Mouse (Mus musculus) liver, embryonic 14.5 days (tissue): ENCODE results near the gene Fndc3a. TPM values are rescaled to one million over a fixed set of nuclear protein-coding genes. Genes with fewer than 3 reads are reported as not detected.

Experiments
- ATAC-seq: fragments of 200-750 bp; cut with Nextera tagmentation; 2 replicates; pipeline ENCODE4 v1.8.0; 2017; ENCODE audit warnings: moderate number of reproducible peaks, mild to moderate bottlenecking, moderate library complexity; ENCODE audit not compliant: insufficient read depth
- DNase-seq, 3 experiments: peaks; one replicate each; pipeline ENCODE4 v3.0.0-alpha.2; 2012 to 2013; ENCODE audit warnings: low read depth in 3 of 3, low spot score in 3 of 3
- H3K27ac ChIP-seq: fragments of 300-500 bp; sonication (generic); 2 replicates; pipeline ENCODE4 v1.5.1; 2014; ENCODE audit warnings: moderate library complexity, mild to moderate bottlenecking, control low read depth, inconsistent platforms
- H3K27me3 ChIP-seq: fragments of 300-500 bp; sonication (generic); 2 replicates; pipeline ENCODE4 v1.6.1; 2014; ENCODE audit warnings: mild to moderate bottlenecking, low read length, moderate library complexity; ENCODE audit not compliant: control insufficient read depth, insufficient read depth
- H3K36me3 ChIP-seq: fragments of 300-500 bp; sonication (generic); replicated peaks from 2 replicates; pipeline ENCODE4 v1.6.1; 2014; ENCODE audit warnings: low read depth; ENCODE audit not compliant: control insufficient read depth, insufficient read depth
- H3K4me1 ChIP-seq, 2 experiments: fragments of 200-500 bp in 1 of 2; fragments of 300-500 bp in 1 of 2; sonication (generic) in 1 of 2; replicated peaks; 2 replicates each; pipeline ENCODE4 v1.6.1; 2012 to 2014; ENCODE audit warnings: antibody characterized with exemption in 1 of 2, inconsistent platforms in 1 of 2, low read length in 1 of 2; ENCODE audit not compliant: control insufficient read depth in 2 of 2, insufficient read depth in 2 of 2
- H3K4me2 ChIP-seq: fragments of 300-500 bp; sonication (generic); 2 replicates; pipeline ENCODE4 v1.6.1; 2014; ENCODE audit warnings: low read depth, mild to moderate bottlenecking, control low read depth, moderate library complexity
- H3K4me3 ChIP-seq, 2 experiments: fragments of 200-500 bp in 1 of 2; fragments of 300-500 bp in 1 of 2; sonication (generic) in 1 of 2; 2 replicates each; pipeline ENCODE4 v1.5.1; 2012 to 2014; ENCODE audit warnings: low read depth in 2 of 2, low read length in 2 of 2, mild to moderate bottlenecking in 2 of 2, control low read depth in 1 of 2, inconsistent platforms in 1 of 2, moderate library complexity in 1 of 2; ENCODE audit not compliant: insufficient read depth in 1 of 2
- H3K9ac ChIP-seq: fragments of 300-500 bp; sonication (generic); replicated peaks from 2 replicates; pipeline ENCODE4 v1.6.1; 2014; ENCODE audit warnings: mild to moderate bottlenecking, control low read depth, moderate library complexity
- H3K9me3 ChIP-seq: fragments of 300-500 bp; sonication (generic); 2 replicates; pipeline ENCODE4 v1.6.1; 2016; ENCODE audit warnings: low read length, mixed read lengths; ENCODE audit not compliant: control insufficient read depth
- CTCF ChIP-seq: IDR thresholded peaks from 2 replicates; pipeline ENCODE4 v1.5.1; 2016; ENCODE audit warnings: antibody characterized with exemption, low read depth, control low read depth
- EP300 ChIP-seq: IDR thresholded peaks from 2 replicates; pipeline ENCODE4 v1.6.1; 2016; ENCODE audit warnings: antibody characterized with exemption, low read depth
- WGBS: fragments of 180-500 bp; shearing (Covaris S2); extraction: QIAGEN DNeasy Blood & Tissue Kit; methylation state at CpG from one replicate; pipeline ENCODE4 v1.1.7; 2014; ENCODE audit not compliant: insufficient replicate concordance; 5-methylcytosine and 5-hydroxymethylcytosine counted together
- polyA plus RNA-seq, 2 experiments: library from polyadenylated mRNA; depleted of rRNA in 1 of 2; stranded (reverse) in 1 of 2; unstranded in 1 of 2; fragments of >200 nt; fragmentation: Nextera tagmentation in 1 of 2; extraction: Ambion mirVana in 1 of 2; gene quantifications; 2 replicates each; pipeline versions ENCODE4 v1.2.1 to v1.2.3; 2012 to 2014

Gene Fndc3a
- polyA plus RNA-seq, 2 experiments: 5.5 to 6.8 TPM

- no peak overlapping the region for H3K9ac ChIP-seq
- H3K27ac ChIP-seq: no peak overlapping the region
- no peak for ATAC-seq
- DNase-seq: no peak
- H3K4me2 ChIP-seq: no peak overlapping the region
- no peaks in the 10 kb centered on the region for H3K36me3 ChIP-seq
- TF ChIP-seq CTCF (no peak), EP300 (no peak)
- H3K27me3 ChIP-seq: no peaks in the 10 kb centered on the region
- H3K9me3 ChIP-seq: no peaks in the 10 kb centered on the region
- no peak overlapping the region for H3K4me3 ChIP-seq
- WGBS: 63% methylated on average over 1 of the region's 1 CpGs
- H3K4me1 ChIP-seq: no peaks in the 10 kb centered on the region
These were observed 216.0 kb downstream of the Fndc3a start for GRCm38 (mm10) chr14:72493775-72494174.

GRCm38 (mm10) chr14:72491738-72492137 lies 218.1 kb downstream of the Fndc3a start, which contains the start of gene Gm9195:
TSS of gene Gm9195 (minus strand) at chr14:72491838.
- ATAC-seq (no peak), DNase-seq (no peak)
- no peak for TF ChIP-seq EP300
- TF ChIP-seq CTCF: no peak
- 63% methylated on average over 5 of the region's 5 CpGs for WGBS
- H3K36me3 ChIP-seq: no peaks in the 10 kb centered on the region
- H3K9me3 ChIP-seq: no peaks in the 10 kb centered on the region
- no peak within 1 kb of the TSS for H3K4me2 ChIP-seq
- H3K27ac ChIP-seq: no peak within 1 kb of the TSS
- H3K4me3 ChIP-seq: no peak within 1 kb of the TSS
- H3K4me1 ChIP-seq: no peaks in the 10 kb centered on the region
- no peak within 1 kb of the TSS for H3K9ac ChIP-seq
- no peaks in the 10 kb centered on the region for H3K27me3 ChIP-seq

DNA sequence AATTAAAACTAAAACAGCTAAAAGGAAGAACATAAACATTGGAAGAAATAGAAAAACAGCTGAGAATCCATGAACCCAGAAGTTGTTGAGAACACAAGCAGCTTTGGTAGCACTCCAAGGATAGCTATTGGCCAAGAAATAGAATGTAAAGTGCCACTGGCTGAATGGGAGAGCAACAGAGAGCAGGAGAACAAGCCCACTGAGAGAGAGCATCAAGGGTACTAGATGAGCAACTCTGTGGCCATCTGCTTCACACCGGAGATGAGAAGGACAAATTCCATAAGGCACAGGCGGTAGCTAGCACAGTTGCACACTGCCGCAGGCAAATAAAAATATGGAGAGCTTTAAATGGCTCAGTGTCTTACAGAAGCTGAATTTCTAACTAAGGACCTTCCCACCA lies 219.4 kb downstream of the Fndc3a start:
- 69% methylated on average over 3 of the region's 3 CpGs for WGBS
- Histone ChIP-seq H3K4me3 (no peak overlapping the region), H3K4me1 (no peaks in the 10 kb centered on the region), H3K36me3 (no peaks in the 10 kb centered on the region), H3K9ac (no peak overlapping the region), H3K27me3 (no peaks in the 10 kb centered on the region), H3K27ac (no peak overlapping the region), H3K9me3 (no peaks in the 10 kb centered on the region), H3K4me2 (no peak overlapping the region)
- DNase-seq: no peak
- ATAC-seq: no peak
- TF ChIP-seq EP300: no peak
- TF ChIP-seq CTCF: no peak

Other genes starting within 250 kb of the Fndc3a start
- gene Gm9195, start 218.2 kb downstream of the Fndc3a start, polyA plus RNA-seq (2012; rRNA removed): not detected in 2 replicates
- not detected in 2 replicates for gene Gm9195, start 218.2 kb downstream of the Fndc3a start, polyA plus RNA-seq (2014; fragmentation: Nextera tagmentation; extraction: Ambion mirVana)